Mouse (Mus musculus): ENCODE results near the gene Slc35b4.

Gene Slc35b4

DNA sequence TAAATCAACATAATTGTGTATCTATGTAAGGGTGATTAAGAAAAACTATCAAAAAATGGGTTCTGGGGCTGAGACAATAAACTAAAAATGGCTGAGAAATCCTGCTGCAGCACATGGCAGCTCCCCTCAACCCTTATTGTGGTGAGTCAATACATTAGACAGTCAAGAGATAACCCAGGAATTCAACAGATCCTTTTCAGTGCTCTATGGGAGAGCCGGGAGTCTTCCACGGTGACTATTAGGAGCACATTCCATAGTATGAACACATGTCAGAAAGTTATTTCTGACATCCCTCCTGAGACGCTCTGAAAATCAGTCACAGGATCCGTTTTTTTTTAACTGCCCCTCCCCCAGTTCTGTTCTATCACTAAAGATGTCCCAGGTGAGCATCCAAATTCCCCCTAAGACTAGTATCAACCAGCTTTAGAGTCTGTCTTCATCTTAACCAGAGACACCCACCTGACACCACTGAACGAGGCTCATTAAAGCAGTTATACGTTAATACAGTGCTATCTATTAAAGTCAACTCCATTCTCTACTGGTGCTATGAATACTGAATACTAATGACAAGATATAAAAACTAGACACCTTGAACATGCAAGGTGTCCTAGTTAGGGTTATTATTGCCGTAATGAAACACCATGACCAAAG, 5.9 kb downstream of the Slc35b4 start:
- DNase-seq (ENCODE audit: low read depth, low spot score) = no peak

DNA sequence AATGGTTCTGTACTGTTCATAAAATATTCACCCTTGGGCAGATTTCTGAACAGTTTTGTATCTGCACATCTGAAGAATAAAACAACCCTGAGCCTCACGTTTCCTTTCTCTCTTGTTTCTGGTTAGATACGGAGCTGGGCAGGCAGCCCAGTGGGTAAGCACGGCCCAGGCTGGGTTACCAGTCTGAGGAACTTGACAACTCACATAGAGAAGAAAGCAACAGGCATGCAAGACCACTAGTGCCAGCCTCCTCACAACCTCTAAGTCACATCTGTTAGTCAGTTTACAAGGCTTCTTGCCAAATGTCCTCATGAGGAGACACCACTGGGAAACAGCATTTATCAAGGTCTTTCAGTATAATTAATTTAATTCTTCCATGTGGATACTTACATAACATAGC, 8.1 kb downstream of the Slc35b4 start:
- no peak for DNase-seq (ENCODE audit: low read depth, low spot score)

DNA sequence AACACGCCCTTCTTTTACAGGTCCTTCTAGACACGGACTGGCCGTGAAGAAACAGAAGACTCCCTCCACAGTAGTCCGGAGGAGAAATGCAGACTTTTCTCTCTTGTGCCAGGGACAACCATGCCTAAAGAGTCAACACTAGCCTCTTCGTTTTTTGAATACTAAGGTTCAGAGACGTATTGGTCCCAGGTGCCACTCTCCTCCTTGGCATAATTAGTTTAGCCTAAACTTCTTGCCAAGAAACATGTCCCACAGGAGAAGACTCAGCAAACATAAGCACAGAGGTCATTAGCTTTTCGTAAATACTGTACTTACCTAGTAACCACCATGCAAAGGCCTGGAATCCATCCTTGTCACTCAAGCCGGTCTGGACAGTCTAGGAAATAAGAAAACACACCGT, 13.9 kb downstream of the Slc35b4 start:
- DNase-seq (ENCODE audit: low read depth, low spot score) = no peak

DNA sequence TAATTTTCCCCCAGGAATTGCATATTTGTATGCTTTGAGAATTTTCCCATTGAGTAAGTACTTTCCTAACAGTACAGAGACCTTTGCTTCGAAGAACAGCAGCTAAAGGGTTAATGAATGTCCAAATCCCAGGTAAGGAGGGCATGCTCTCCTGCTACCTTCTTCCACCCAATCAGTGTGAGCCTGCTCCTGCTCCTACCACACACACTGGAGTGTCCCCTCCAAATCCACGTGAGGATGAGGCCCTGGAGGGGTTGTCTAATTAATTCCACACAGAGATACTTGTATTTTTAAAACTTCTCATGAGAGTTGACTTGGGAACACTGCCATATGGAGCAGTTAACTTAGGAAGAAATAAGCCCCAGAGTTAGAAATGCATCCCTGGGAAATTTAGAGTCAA, 14.3 kb downstream of the Slc35b4 start:
- DNase-seq (ENCODE audit: low read depth, low spot score) = no peak

DNA sequence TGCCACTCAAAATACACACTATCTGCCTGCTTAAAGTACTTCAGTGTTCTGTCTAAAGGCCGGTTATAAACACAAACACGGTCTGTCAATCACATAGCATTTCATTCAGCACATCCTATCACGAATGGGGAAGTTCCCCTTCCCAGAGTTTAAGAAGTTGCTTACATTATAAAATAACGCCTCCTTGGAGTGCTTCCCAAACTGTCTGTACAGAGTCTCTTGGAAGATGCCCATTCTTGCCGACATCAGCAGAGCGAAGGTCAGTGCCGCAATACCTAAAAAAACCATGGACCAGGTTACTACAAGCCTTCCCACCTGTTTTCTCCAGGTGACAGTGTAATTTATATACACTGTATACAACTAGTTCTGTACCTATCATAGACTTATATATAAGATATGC, 15.4 kb downstream of the Slc35b4 start:
- no peak for DNase-seq (ENCODE audit: low read depth, low spot score)

DNA sequence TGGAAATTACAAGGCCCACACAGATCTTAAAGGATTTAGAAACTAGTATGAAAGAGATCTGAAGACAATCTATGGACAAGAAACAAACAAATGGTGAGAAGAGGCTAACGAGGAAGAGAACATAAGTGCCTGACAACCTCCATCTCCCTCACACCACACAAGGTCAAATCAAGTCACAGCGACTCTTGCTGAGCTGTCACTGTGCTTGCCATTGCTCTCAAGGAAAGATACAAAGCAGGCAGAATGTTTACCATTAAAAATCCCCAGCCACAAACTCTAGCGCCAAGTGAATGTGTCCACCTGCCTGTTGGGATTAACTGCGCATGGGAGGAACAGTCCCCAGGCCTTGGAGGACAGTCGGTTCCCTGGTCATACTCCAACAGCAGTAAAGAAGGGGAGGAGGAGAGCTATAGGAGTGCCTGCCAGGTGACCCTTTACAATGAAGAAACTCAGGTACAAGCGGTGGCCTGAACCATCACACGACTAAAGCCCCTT, 16.0 kb downstream of the Slc35b4 start:
- DNase-seq (ENCODE audit: low read depth, low spot score) = no peak

DNA sequence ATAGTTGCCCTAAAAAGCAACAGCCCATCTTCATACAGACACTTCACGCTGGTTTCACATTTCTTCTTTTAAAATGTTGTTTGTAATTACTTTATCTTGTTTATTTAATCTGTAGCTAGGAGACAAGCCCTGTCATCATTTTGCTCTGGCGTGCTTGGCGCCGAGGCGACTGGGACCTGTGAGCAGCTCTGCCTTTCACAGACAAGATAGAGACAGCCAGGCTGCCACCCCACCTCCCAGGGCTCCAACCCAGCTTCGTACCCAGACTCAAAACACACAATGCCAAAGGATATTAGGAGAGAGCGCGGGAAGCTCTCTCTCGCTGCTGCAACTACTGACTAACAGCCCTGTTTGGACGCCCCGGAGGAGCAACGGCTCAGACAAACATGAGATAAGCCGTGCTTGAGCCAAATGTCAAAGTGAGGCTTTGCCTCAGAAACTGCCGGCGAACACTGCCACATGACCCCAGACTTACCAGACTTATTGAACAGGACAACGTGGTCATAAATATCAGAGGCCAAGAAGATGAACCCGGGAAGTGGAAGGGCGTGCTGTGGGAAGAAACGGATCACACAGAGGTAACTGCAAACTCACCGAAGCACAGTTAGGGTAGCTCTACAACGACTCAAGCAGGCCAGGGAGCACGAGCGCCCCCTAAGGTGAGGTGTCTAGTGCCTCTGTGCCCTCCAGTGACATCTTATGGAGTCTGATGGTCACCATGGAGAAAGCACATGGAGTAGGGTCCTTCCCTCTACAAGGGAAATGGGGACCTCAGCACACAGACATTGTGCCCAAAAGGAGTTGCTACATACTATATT, 16.7 kb downstream of the Slc35b4 start:
- DNase-seq (ENCODE audit: low read depth, low spot score) = peak; percentile 28

DNA sequence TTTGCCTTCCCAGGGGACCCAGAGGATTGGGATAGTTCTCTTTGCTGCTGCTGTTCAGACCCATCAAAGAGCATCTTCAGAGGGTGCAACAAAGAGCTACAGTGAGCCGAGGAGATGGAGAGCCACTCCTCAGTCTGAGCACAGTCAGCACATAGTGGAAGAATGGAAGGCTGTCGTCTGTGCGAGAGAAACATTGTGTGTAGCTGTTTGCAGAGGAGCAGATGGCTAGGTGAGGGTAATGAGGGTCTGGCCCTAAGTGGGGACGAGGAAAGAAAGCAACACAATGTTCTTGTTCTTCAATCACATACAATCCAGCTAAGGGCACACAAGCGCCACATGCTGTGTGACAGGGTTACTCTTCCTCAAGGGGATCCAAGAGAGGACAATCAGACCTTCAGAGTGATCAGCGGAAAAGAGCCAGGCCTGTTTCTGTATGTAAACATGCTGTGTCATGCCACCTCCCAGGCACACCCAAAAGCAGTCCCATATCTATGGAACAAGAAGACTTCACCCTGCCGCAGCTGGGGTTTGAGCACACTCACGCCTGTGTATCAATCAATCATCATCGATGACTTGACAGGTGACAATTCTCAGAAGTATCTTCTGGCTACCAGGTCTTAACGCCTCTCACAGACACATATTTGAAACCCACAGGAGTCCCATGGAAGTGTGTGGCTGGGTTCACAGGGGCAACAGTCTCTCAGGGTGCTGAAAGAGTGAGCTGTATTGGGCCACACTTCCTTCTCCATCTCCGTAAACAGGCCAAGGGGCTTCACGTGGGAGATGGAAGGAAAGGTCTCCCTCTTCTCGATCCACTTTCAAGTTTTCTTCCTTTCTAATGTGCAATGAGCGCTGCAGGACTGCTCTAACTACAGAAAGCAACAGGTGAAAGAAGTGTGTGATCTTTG, 19.8 kb downstream of the Slc35b4 start:
- DNase-seq (ENCODE audit: low read depth, low spot score) = no peak

DNA sequence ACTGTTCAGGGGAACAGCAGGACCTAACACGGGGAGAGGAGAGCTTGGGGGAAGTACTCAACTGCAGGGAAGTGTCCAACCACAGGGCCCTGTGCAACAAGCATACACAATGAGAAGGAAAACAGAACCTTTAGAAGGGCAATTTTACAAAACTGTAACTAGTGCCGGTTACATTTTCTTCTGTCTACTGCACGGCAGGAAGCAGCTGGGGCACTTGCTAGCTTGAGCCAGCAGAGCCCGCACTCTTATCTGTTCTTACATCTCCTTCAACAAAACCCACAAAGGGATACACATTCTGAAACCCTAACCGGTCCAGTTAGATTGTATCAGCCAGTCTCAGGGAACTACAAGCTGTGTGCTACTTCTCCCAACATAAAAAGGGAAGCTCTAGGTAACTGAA, 20.9 kb downstream of the Slc35b4 start:
- DNase-seq (ENCODE audit: low read depth, low spot score) = no peak

DNA sequence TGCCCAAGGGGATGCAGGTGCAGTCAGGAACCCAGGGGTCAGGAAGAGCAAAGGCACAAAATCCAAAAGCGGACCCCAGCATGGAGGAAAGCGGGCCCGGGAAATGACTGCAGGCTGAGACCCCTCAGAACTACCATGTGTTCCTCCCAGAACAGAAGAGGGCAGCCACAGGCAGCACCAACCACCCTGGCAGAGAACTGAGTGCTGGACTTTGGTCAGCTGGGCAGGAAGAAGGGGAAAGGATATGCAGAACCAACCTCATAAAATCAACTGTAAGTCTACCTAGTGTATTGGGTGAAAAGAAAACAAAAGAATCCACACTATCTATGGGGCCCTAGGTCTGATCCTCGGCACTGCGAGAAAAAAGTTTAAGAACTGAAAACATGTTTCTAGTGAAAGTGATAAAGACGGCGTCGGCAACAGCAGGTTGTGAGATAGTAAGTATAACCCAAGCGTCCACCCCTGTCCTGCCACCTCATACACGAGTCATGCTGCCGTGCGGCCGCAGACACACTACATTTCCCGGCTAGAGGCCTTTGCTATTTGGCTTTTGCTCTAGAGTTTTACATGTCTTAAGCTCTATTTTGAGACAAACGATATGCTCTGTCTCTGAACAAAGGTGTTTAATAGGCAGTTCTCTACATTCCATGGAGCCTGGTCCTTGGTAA, 21.6 kb downstream of the Slc35b4 start:
- no peak for DNase-seq (ENCODE audit: low read depth, low spot score)

DNA sequence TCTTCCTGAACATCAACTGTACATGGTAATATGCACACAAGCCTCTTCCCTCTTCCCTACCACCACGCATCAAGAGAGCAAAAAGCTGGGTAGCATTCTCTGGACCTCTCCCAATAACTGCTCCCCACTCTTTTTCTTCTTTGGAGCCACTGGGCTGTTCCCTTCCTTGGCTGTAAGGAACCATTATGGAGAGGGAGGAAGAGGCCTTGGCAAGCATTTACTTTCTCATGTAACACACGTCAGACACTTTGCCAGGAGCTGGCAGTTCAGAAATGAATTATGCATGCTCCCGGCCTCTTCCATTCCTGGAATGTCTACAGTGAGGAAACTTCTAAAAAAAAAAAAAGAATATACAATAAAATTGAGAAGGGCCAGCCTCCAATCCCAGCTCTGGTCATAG, 22.7 kb downstream of the Slc35b4 start:
- no peak for DNase-seq (ENCODE audit: low read depth, low spot score)

DNA sequence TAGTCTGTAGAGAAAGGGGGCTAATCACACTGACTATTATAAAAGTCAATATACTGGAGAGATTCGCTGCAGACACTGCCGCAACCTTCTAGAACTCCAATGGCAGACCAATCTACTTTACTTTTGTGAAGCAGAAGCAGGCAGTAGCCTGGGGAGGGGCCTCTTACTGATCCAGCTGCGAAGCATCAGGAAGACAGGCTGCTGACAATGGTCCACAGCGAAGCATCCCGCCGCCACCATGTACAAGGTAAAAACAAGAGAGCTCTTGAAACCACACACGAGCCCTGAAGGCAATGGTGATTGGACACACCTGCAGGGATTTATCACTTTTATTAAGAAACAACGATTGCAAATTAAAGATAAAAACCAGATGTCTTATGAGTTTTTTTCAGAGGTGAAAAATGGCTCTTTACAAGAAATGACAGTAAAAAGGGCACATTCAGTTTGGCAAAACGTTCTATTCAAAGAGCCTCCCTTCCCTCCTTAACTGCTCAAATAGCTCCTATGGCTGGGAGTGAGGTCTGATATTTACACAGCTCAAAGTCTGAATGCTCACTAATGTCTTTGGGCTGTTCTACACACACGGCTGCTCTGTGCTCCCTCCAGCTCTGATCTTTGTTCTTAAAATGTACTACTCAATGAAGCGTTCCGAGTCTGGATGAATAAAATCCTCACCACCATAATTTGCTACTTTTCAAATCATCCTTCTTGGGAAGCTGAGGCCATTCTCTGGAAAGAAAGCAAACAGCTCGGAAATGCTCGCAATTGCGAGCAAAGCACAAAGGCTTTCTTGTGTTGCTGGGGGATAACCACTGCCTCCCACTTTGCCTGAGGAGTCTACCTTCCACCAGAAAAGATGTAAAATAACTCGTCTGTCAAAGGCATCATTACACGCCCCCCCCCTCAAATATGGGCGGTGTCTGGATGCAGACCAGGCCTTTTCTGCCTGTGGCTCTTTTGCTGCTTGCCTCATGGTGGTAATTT, 23.6 kb downstream of the Slc35b4 start:
- no peak for DNase-seq (ENCODE audit: low read depth, low spot score)

DNA sequence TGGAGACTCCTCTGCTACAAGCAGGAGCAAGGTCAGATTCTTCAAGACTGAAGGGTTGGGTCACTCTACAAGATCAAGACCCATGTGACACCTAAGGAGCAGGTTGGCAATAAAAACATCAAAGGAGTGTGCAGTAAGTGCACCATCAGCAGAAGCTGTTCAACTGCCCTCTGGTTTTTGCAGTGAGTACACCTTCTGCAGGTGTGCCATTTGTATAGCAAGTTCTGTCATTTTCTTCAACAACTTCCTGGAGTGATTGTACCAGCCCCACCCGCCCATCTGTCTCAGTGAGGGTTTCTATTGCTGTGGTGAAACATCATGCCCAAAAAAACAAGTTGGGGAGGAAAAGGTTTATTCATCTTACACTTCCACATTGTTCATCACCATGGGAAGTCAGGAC, 27.1 kb downstream of the Slc35b4 start:
- DNase-seq (ENCODE audit: low read depth, low spot score) = no peak

DNA sequence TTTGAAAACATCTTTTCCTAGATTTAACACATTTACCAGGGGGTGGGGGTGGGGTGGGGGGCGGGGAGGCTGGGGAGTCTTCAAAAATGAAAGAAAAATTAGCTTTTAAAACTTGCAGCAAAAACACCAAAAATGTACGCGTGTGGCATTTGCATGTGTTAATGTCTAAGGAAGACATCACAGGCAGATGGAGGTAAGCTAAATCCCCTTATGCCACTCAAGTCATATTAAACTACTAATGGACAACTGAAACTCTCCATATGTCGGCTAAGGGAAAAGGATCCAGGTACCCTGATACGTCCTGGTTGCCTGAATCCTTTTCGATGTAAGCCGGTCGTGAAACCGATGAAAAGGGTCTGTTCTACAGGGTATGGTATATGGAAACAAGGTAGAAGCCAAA, 27.8 kb downstream of the Slc35b4 start:
- no peak for DNase-seq (ENCODE audit: low read depth, low spot score)

DNA sequence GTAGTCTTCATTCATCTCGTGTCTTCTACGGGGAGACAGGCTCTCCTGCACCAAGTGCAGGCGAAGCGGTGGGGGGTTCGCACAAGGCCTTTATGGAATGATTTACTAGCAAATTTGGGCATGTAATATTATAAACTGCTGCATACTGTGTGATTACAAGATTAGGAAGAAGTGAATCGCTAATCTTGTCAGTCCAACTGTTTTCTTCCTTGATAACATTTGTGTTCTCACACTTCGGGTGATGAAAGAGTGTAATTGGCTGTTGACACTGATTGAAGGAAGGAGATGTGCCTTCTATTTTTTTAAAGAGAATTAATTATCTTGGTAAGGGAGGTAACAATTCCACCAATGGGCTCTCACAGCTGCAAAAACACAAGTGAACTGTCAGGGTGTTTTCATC, 28.3 kb downstream of the Slc35b4 start:
- no peak for DNase-seq (ENCODE audit: low read depth, low spot score)

DNA sequence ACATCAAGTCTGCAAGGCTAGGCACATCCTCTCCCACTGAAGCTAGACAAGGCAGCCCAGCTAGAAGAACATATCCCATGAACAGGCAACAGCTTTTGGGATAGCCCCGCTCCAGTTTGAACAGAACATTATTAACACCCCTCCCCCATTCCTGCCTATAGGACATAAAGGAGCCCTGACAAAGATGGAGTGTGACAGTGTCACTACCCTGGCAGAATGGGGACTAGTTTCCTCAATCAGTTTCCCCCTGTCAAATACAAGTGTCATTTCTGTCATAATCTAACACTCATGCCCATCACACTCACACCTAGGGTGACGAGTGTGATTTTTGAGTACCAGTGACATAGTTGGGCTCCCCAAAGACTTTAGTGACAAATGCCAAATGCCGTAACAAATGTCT, 28.9 kb downstream of the Slc35b4 start:
- no peak for DNase-seq (ENCODE audit: low read depth, low spot score)

DNA sequence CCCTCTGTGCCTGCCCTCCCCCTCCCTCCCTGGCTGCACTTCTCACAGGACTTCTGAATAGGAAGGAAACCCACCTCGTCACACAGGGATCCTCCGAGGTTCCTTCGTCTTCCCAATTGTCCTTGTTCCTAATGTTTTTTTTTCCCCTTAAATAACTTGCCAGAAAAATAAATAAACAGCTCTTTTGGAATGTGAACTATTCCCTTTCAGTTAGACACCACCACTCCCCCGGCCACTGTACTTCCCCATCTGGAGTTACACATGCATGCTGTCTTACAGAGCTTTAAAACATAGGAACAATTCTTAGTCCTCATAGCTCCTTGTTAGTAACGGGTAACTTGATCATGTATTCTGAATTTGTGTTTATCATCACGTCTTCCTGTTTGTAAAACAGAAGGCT, 30.9 kb downstream of the Slc35b4 start:
- DNase-seq (ENCODE audit: low read depth, low spot score) = no peak

DNA sequence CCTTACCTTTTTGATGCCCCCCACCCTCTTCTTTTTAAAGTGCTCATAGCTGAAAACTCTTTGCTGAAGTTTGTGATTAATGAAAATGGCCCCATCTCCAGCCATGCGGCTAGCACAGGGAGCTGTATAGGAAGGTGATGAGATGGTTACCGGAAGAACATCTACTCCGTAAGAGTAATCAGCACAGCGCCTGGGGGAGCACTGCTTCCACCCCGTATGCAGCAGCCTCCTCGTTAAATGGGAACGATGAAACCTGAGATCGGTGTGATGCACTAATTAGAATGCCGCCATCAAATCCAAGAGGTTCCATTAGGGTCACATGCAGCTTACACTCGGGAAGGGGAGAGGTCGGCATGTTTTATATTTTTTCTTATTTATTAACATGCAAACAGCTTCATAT, 34.0 kb downstream of the Slc35b4 start:
- no peak for DNase-seq (ENCODE audit: low read depth, low spot score)

DNA sequence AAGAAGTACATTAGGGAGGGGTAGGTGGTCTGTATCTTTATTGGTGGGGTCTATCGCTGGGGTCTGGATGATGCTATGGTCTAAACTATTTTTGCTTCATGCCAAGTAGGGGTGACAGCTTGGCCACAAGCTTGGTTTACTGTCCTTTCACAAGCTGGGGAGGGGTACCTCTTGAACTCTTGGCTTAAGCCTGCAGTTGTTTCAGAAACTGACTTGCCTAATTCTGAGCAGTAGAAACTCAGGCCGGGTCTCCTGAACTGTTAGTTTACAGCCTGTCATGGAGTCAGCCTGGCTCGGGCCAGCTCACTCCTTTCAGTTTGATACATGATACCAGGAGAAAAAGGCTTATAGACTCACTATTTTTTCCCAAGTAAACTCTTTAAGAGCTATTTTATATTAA, 38.5 kb downstream of the Slc35b4 start:
- no peak for DNase-seq (ENCODE audit: low read depth, low spot score)

DNA sequence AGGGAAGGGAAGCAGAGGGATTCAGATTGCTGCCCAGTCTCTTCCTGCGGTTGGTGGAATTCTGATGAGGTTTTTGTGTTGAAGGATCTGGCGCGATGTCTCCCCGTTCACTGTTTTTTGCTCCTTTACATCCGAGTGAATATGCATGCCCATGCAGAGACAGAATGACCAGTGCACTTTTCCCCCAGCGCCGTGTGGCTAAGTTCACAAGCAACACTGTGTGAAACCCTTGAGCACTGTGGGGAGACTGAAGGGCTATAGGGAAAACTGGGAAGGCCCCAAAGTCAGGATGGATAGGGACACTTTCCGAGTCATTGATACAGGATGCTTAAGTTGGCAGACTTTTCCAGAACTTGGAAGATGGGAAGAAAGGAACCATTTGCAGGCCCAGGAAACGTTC, 44.5 kb downstream of the Slc35b4 start:
- DNase-seq (ENCODE audit: low read depth, low spot score) = no peak

DNA sequence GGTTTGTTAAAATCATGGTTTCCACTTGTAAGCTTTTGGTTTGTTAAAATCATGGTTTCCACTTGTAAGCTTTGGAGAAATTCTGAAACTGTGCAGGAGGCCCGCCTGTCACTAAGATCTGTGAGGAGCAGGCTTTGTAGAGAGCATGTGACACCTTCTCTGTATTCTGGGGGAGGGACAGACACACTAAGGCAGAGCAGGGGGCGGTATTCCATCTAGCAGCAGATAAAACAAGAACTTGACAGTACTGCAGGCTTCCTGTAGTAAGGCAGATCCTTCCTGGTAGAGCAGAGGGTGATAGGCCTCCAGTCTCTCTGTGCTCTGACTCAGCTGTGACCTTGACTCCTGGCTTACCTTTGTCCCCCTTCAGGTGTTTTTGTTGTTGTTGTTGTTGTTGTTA, 47.6 kb downstream of the Slc35b4 start:
- DNase-seq (ENCODE audit: low read depth, low spot score) = no peak

All from ES-CJ7 (cell line).